Mouse (Mus musculus) MEL (cell line): ENCODE results near the gene Gopc.

Experiments
- BHLHE40 ChIP-seq: IDR thresholded peaks from 2 replicates; pipeline ENCODE4 v1.6.1; 2012; ENCODE audit warnings: low read depth, mild to moderate bottlenecking, inconsistent platforms, low read length, improper control_type of control experiment, borderline replicate concordance
- CTCF ChIP-seq, 3 experiments: IDR thresholded peaks in 2 of 3; conservative IDR thresholded peaks in 1 of 3; 2 replicates each; pipeline ENCODE4 v1.5.1; 2011 to 2012; ENCODE audit warnings: low read length in 3 of 3, low read depth in 2 of 3, mild to moderate bottlenecking in 2 of 3, improper control_type of control experiment in 1 of 3, inconsistent platforms in 1 of 3, mixed read lengths in 1 of 3, moderate library complexity in 1 of 3; ENCODE audit not compliant: control insufficient read depth in 1 of 3, insufficient read depth in 1 of 3, poor library complexity in 1 of 3, severe bottlenecking in 1 of 3
- E2F4 ChIP-seq: IDR thresholded peaks from 2 replicates; pipeline ENCODE4 v1.6.1; 2011; ENCODE audit warnings: low read depth, low read length, improper control_type of control experiment, borderline replicate concordance
- GABPA ChIP-seq: IDR thresholded peaks from 2 replicates; pipeline ENCODE4 v1.6.1; 2012; ENCODE audit warnings: low read depth, mild to moderate bottlenecking, inconsistent platforms, low read length, improper control_type of control experiment, moderate library complexity
- MAX ChIP-seq: IDR thresholded peaks from 2 replicates; pipeline ENCODE4 v1.6.1; 2011; ENCODE audit warnings: low read length, improper control_type of control experiment
- MAZ ChIP-seq: IDR thresholded peaks from 2 replicates; pipeline ENCODE4 v1.6.1; 2012; ENCODE audit warnings: low read depth, mild to moderate bottlenecking, inconsistent platforms, low read length, improper control_type of control experiment
- POLR2A ChIP-seq, 2 experiments: IDR thresholded peaks; 2 replicates each; pipeline ENCODE4 v1.6.1; 2011 to 2012; ENCODE audit warnings: low read length in 2 of 2, mild to moderate bottlenecking in 2 of 2, control low read depth in 1 of 2, improper control_type of control experiment in 1 of 2, low read depth in 1 of 2, moderate library complexity in 1 of 2; ENCODE audit not compliant: control insufficient read depth in 1 of 2, insufficient read depth in 1 of 2, poor library complexity in 1 of 2
- RCOR1 ChIP-seq: IDR thresholded peaks from 2 replicates; pipeline ENCODE4 v1.6.1; 2012; ENCODE audit warnings: low read depth, mild to moderate bottlenecking, inconsistent platforms, low read length, improper control_type of control experiment
- SMC3 ChIP-seq: IDR thresholded peaks from 2 replicates; pipeline ENCODE4 v1.6.1; 2011; ENCODE audit warnings: low read depth, low read length, improper control_type of control experiment
- TAL1 ChIP-seq: IDR thresholded peaks from 2 replicates; pipeline ENCODE4 v1.6.1; 2012; ENCODE audit warnings: mild to moderate bottlenecking, inconsistent platforms, low read length, moderate library complexity, mixed read lengths
- TCF12 ChIP-seq: IDR thresholded peaks from 2 replicates; pipeline ENCODE4 v1.6.1; 2014; ENCODE audit warnings: low read depth, mild to moderate bottlenecking, inconsistent platforms, low read length, improper control_type of control experiment, moderate library complexity
- ZC3H11A ChIP-seq: IDR thresholded peaks from 2 replicates; pipeline ENCODE4 v1.6.1; 2012; ENCODE audit warnings: low read depth, mild to moderate bottlenecking, inconsistent platforms, low read length, improper control_type of control experiment
- ZNF384 ChIP-seq: IDR thresholded peaks from 2 replicates; pipeline ENCODE4 v1.6.1; 2012; ENCODE audit warnings: low read depth, mild to moderate bottlenecking, inconsistent platforms, low read length, improper control_type of control experiment

GRCm38 (mm10) chr10:52383022-52383421 lies 1.1 kb upstream of the Gopc start:
- TF ChIP-seq SMC3 (no peak), GABPA (no peak), E2F4 (no peak), TAL1 (no peak), CTCF (IDR thresholded peaks at IDR 0.05 in 2 of 3, conservative IDR thresholded peaks at IDR 0.05 in 1 of 3; ENCODE audit: control insufficient read depth in 1 of 3, insufficient read depth in 1 of 3, low read depth in 2 of 3, low read length in 3 of 3, poor library complexity in 1 of 3, severe bottlenecking in 1 of 3) (no peak), TCF12 (no peak), BHLHE40 (no peak), MAZ (no peak), RCOR1 (no peak), ZNF384 (no peak), MAX (no peak), POLR2A (IDR thresholded peaks at IDR 0.05; ENCODE audit: control insufficient read depth in 1 of 2, insufficient read depth in 1 of 2, low read depth in 1 of 2, low read length in 2 of 2, poor library complexity in 1 of 2) (no peak), ZC3H11A (no peak)
